Mouse (Mus musculus): ENCODE measurements around the gene Ubash3b. TPM values are rescaled to one million over a fixed set of nuclear protein-coding genes. Genes with fewer than 3 reads are reported as not detected.

Ubash3b gene
- polyA plus RNA-seq, 1 experiment from 2014 or later: 8.1 TPM

DNA sequence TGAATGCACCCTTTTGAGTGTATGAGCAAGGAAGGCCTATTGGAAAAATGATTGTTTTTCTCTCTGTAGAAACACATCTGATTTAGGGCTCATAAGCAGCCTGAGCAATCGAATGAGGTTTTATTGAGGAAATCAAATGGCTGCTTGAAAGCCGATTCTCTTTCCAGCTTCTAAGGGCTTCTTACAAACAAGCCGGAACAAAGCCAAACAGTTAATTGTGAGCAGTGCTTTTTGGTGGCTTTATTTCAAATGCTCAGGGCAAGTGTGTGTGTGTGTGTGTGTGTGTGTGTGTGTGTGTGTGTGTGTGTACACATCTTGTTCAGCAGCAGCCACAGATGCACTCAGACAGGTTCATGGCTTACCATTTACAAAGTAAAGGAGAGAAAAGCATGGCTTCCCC is 200.1 kb downstream of the Ubash3b start:
- peaks cover 42% of the 10 kb centered on the region for H3K27me3 ChIP-seq
- 71% methylated on average over 3 of the region's 3 CpGs for WGBS

More for the DNA sequence above, 200.1 kb downstream of the Ubash3b start:
- Histone ChIP-seq H3K36me3 (no peaks in the 10 kb centered on the region), H3K4me2 (replicated peaks) (no peak overlapping the region), H3K9ac (replicated peaks) (no peak overlapping the region), H3K27ac (replicated peaks) (peak overlapping the region; percentile 35; the same call in 1 of the 2 replicates), H3K4me3 (no peak overlapping the region), H3K9me3 (no peaks in the 10 kb centered on the region), H3K4me1 (peaks cover 12% of the 10 kb centered on the region)
- no peak for ATAC-seq (ENCODE audit: low FRiP score, low read depth)

Other genes with a start within 250 kb of the Ubash3b start
- gene Jhy, start 197.6 kb downstream of the Ubash3b start, polyA plus RNA-seq (2016; fragmentation: Nextera tagmentation; extraction: Ambion mirVana): 1.5 and 2.7 TPM in 2 replicates
- not detected in 2 replicates for gene Crtam, start 157.1 kb downstream of the Ubash3b start, polyA plus RNA-seq (2016; fragmentation: Nextera tagmentation; extraction: Ambion mirVana)

Measured in midbrain, embryonic 12.5 days (tissue).